Mouse (Mus musculus) induced T-regulatory cell, adult 2 months (primary cell): ENCODE data around the gene Agmat.

Experiments used
- DNase-seq: peaks from one replicate; pipeline ENCODE4 v3.0.0-alpha.2; 2012; ENCODE audit warnings: low read depth

Agmat gene

GRCm38 (mm10) chr4:141779828-141780227 lies 33.4 kb downstream of the Agmat start:
- no peak for DNase-seq

GRCm38 (mm10) chr4:141781201-141781985 lies 34.9 kb downstream of the Agmat start:
- no peak for DNase-seq

GRCm38 (mm10) chr4:141784835-141785234 lies 38.4 kb downstream of the Agmat start:
- DNase-seq: no peak

DNA sequence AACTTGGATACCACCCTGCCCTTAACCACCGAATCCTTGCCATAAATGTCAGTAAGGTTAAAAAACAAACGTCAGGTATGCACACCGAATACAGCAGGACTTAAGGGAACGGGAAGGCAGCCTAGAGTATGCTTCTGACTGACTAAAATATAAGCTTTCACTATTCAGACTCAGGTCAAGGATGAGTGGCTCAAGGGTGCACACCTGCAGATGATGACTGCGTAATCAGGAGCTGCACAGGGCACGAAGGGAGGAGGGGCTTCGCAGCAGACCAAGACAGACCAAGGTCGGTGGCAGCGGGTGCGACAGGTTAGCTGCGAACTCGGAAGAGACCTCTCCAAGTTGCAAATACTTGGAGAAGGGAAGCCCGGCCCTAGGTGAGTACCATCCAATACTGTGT lies 39.7 kb downstream of the Agmat start:
- DNase-seq: no peak

DNA sequence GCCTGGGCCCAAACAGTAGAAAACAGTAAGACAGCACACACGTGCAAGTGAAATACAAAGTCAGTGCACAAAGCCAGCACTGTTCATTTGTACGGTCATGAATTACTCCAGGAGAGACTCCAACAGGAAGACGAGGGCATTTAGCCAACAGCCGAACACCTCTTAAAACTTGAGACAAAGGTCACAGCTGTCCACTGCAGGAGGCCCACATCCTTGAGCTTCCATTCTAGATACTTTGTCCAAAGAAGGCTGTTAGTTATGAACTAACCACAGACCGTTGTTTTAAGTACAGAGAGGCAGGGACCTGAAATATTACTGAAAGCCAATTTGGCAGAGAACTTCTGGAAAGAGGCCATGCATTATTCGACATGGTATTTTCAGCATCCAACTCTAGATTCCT lies 40.6 kb downstream of the Agmat start:
- no peak for DNase-seq

- no peak for DNase-seq
These were observed 41.0 kb downstream of the Agmat start for GRCm38 (mm10) chr4:141787462-141787861.

DNA sequence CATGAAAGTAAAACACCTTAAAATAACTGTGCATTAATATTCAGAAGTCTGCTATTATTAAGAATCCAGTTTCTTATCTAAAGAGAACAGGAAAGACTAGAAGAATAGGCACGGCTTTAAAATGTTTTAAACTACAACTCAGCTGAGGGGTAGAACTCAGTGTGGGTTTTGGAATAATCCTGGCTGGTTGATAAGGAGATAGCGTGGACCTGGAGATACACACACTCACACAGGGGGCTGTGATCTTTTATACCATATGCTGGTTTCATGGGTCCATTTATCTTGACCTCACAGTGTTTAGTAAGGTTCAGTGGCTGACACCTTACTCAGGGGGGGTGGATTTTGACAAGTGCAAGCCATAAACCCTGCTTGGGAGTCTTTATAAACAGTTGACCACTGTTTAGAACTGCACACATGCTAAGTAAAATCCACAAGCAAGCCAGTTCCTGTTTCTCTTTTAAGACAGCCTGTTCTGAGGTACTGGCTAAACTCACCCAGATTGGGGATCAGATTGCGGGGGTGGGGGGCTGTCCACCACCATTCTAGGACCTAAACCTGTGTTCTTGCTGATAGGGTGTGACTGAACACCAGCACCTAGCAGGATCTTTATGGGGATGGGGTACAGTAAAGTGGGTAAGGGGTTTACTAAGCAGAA lies 43.2 kb downstream of the Agmat start:
- no peak for DNase-seq

DNA sequence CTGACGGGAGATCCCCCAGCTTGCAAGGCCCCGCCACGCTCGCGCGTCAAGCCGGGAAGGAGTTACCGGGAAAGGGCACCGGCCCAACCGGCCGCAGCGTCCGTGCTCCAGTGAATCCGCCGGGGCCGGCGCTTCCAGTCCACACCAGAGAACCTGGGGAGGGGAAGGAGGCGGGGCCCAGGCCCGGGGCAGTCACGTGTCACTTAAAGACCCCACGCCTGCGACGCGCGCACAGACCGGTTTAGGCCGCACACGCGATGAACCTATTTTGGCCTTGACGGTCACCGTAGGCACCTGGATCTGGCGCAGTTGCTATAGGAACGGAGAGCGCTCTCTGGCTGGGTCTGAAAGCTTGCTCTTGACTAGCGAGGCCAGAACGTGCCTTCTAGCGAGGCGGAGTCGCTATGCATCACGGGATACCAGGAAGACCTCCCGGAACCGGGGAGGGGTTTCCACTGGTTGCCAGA lies 44.1 kb downstream of the Agmat start, which contains the start of gene Dnajc16:
Gene Dnajc16 (minus strand): TSS at position 408 of the 467 bp plus-strand sequence.
- DNase-seq: peak; percentile 98

DNA sequence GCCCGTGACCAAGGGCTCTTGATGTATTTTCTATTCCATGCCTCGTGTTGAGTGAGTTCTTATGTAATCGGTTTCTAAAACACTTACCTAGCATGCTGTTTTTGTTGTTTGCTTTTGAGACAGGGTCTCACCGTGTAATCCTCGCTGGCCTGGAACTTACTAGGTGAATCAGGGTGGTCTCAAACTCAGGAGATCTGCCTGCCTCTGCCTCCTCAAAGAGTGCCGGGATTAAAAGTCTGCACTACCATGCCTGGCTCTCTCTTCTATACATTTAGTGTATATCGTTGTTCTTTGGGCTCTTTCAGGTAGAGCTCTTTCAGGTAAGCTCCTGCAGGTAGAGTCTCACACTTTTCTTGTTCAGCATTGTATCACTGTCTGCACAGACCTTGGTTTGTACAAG lies 45.0 kb downstream of the Agmat start:
- DNase-seq: peak; percentile 31

DNA sequence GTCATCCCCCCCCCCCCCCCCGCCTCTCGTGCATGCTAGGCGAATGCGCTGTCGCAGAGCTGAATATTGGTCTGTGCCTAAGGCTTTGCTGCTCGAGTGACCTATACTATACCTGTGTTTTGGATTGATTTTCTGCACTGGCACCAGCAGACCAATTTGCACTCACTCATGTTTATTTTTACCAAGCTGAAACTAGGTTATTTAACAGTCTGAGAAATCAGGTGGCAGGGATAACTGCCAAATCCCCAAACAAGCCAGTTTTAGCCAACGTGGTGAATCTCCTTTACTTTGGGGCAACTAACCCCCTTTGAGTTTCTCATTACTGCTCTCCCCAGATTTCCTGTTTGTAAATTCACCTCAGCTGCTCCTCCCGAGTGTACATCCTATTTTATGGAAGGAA lies 45.5 kb downstream of the Agmat start:
- no peak for DNase-seq

- no peak for DNase-seq
These were observed 46.2 kb downstream of the Agmat start for GRCm38 (mm10) chr4:141792554-141793281.

DNA sequence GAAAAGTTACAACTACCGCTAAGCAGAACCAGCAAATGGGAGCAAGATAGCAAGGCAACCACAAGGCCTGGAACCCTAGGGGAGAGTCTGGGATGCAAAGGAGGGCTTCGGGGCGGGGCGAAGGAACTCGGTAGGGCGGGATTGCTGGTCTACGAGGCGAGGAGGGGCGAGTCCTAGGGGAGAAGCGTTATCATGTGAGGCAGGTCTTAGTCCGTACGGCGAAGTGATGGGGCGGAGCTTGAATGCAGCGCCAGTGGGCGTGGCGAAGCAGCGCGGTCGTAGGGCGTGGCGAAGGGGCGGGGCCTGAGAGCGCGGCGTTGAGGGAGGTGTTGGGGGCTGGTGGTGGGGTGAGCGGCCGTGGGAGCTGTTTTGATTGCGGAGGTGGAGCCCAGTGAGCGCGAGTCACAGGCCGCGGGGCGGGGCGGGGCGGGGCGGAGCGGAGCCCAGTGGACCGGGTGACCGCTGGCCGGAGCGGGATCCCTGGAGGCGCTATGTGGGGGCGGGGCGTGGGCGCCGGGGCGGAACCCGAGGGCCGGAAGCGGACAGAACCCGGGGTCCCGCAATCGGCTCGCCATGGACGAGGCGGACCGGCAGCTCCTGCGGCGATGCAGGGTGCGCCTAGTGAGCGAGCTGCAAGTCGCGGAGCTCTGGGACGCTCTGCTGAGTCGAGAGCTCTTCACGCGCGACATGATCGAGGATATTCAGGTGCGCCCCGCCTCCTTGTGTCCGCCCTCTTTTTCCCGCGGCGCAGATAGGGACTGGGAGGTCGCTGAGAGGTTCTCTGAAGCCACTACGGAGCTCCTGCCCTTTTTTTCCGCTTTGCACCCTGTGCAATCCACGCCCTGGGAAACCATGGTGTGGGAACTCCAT lies 47.0 kb downstream of the Agmat start, which contains the start of gene Casp9:
Gene Casp9 (plus strand): TSS at position 331 of the 870 bp plus-strand sequence.
- peak; percentile 97 for DNase-seq

DNA sequence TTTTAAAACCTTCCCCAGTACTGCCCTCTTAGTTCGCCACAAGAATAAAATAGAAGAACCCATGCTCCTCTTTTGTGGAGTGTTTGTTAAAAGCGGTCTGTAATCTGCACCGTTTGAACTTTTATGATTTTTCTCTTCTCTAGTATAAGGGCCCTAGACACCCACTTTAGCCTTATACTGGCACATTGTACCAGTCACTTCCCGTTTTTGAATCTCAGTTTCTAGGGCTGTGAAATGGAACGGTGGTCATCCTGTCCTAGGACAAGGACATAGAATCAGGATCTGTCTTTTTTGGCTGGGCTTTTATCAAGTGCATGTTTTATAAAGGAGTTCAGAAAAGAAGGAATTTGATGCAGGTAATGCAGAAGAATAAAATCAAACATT lies 47.7 kb downstream of the Agmat start:
- no peak for DNase-seq

DNA sequence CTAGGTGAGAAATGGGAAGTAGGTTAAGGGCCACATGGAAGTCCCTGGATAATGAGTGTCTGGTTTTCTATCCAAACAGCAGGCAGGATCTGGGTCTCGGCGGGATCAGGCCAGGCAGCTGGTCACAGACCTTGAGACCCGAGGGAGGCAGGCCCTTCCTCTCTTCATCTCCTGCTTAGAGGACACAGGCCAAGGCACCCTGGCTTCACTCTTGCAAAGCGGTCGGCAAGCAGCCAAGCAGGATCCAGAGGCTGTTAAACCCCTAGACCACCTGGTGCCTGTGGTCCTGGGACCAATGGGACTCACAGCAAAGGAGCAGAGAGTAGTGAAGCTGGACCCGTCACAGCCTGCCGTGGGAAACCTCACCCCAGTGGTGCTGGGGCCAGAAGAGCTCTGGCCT lies 49.9 kb downstream of the Agmat start:
- no peak for DNase-seq

GRCm38 (mm10) chr4:141796954-141797353 lies 50.5 kb downstream of the Agmat start:
- no peak for DNase-seq

DNA sequence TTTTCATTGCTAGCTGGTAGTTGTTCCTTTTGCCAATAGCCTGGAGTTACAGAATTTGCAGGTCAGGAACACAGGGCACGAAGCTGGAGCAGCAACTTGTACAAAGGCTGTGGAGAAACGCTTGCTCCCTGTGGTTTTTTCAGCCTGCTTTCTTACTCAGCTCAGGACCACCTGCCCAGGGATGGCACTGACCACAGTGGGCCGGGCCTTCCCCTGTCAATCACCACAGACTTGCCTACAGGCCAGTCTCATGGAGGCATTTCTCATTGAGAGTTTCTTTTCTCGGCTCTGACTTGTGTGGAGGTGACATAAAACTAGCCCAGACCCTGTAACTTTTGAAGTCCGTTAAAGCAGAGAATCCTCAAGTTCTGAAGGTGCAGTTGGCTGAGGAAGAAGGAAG lies 51.1 kb downstream of the Agmat start:
- DNase-seq: no peak

- DNase-seq: no peak
These were observed 57.6 kb downstream of the Agmat start for GRCm38 (mm10) chr4:141804105-141804504.

DNA sequence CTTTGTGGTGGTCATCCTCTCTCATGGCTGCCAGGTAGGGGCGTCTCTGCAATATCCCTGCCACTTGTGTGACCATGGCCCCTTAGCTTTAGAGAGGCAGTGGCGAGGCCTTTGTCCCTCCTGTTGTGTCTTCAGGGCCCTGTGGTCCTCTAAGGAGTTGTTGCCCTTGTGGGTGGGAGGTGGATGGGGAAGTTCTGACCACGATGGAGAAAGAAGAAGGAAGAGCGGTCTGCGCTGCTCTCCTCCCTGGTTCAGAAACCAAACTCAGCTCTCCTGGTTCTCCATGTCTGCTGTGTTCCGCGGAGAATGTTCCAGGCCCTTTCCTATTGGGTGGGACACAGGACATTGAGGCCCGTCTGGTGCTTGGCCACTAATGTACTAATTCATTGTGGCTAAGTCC lies 59.4 kb downstream of the Agmat start:
- no peak for DNase-seq
